Mouse (Mus musculus): ENCODE results near the gene Purb. TPM values are rescaled to one million over a fixed set of nuclear protein-coding genes. Genes with fewer than 3 reads are reported as not detected.

Purb gene
- total and polyA plus RNA-seq, 3 experiments = 19.3 to 45.2 (median 42.4) TPM

DNA sequence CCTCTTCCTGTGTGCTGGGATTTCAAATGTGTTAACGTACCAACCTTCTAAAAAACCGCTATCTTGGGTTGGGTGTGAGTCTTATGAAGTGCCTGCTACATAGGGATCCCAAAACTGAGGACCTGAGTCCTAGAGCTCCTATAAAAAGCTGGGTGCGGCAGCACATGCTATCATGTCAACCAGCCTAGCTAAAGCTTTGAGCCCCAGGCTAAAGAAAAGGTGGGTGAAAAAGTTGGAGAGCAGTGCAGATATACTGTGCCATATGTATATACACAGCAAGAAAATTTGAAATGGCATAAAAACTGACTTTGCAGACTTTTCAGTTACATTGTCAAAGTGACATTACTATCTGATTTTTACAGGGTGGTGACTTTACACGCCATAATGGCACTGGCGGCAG is 57.0 kb downstream of the Purb start:
- Histone ChIP-seq H3K79me2 (replicated peaks; ENCODE audit: control insufficient read depth, extremely low read depth, insufficient read depth, poor library complexity, severe bottlenecking) (peaks cover 34% of the 10 kb centered on the region), H3K27ac (ENCODE audit: insufficient read depth, low read depth) (no peak overlapping the region), H3K4me1 (ENCODE audit: control insufficient read depth in 1 of 2, insufficient read depth in 2 of 2) (peaks cover 5 to 34% of the 10 kb centered on the region in 2 experiments; a peak in 3 of 4 replicates), H3K9ac (ENCODE audit: insufficient read depth, low read depth) (peak overlapping the region; percentile 35; the same call in 1 of the 2 replicates), H3K4me3 (replicated peaks in 1 of 3; ENCODE audit: low read depth in 2 of 3, low read length in 2 of 3, poor library complexity in 1 of 3) (peak overlapping the region in 1 of 3 experiments; percentile 1), H3K36me3 (replicated peaks in 1 of 2; ENCODE audit: control insufficient read depth in 1 of 2, insufficient read depth in 1 of 2, low read length in 1 of 2) (peaks cover 31 to 44% of the 10 kb centered on the region in 2 experiments), H3K27me3 (replicated peaks) (no peaks in the 10 kb centered on the region), H3K4me2 (ENCODE audit: insufficient read depth, low read depth, poor library complexity, severe bottlenecking) (peak overlapping the region; percentile 82), H3K9me3 (replicated peaks; ENCODE audit: low read length) (no peaks in the 10 kb centered on the region)
- dilution Hi-C loops (cut with MboI; ENCODE audit: extremely low pct_ligation_motif_present, extremely low pct_unique_long_range_greater_than_20kb, low sequenced_read_pairs) = no loop called here
- in situ Hi-C loops (cut with MboI; ENCODE audit: low pct_ligation_motif_present, low pct_unique_long_range_greater_than_20kb, low sequenced_read_pairs) = no loop called here
- no peak for TF ChIP-seq PAX5 (IDR thresholded peaks at IDR 0.05; ENCODE audit: low read length)
- TF ChIP-seq UBTF (IDR thresholded peaks at IDR 0.05; ENCODE audit: low read depth, low read length) = no peak
- 0 out of 2 replicates have a peak, but pooled peaks have one; percentile 20 for TF ChIP-seq MAX (IDR thresholded peaks at IDR 0.05; ENCODE audit: low read length)
- TF ChIP-seq BHLHE40 (IDR thresholded peaks at IDR 0.05; ENCODE audit: low read depth, low read length) = no peak
- TF ChIP-seq IRF4 (IDR thresholded peaks at IDR 0.05; ENCODE audit: low read depth, low read length) = no peak
- no peak for TF ChIP-seq CHD2 (IDR thresholded peaks at IDR 0.05; ENCODE audit: low read length)
- TF ChIP-seq TBP (conservative IDR thresholded peaks at IDR 0.05; ENCODE audit: low read depth, low read length) = no peak
- TF ChIP-seq KAT2A (IDR thresholded peaks at IDR 0.05; ENCODE audit: insufficient replicate concordance, low read length) = no peak
- no peak for TF ChIP-seq E2F4 (IDR thresholded peaks at IDR 0.05; ENCODE audit: insufficient replicate concordance, low read depth, low read length)
- TF ChIP-seq MAZ (IDR thresholded peaks at IDR 0.05; ENCODE audit: low read depth, low read length) = no peak
- peak; percentile 55 for TF ChIP-seq ZMIZ1 (IDR thresholded peaks at IDR 0.05; ENCODE audit: low read depth, low read length)
- no peak for TF ChIP-seq ZC3H11A (IDR thresholded peaks at IDR 0.05; ENCODE audit: low read depth, low read length)
- no peak for TF ChIP-seq MEF2A (IDR thresholded peaks at IDR 0.05; ENCODE audit: borderline replicate concordance, low read depth, low read length)
- no peak for TF ChIP-seq CTCF (conservative IDR thresholded peaks at IDR 0.05 in 1 of 2, IDR thresholded peaks at IDR 0.05 in 1 of 2; ENCODE audit: low read depth in 2 of 2, low read length in 2 of 2)
- no peak for TF ChIP-seq ZKSCAN1 (IDR thresholded peaks at IDR 0.05; ENCODE audit: borderline replicate concordance, low read depth, low read length)
- 0 out of 2 replicates have a peak, but pooled peaks have one; percentile 40 for TF ChIP-seq RCOR1 (conservative IDR thresholded peaks at IDR 0.05; ENCODE audit: low read depth, low read length)
- TF ChIP-seq GABPA (IDR thresholded peaks at IDR 0.05; ENCODE audit: insufficient replicate concordance, low read depth, low read length) = no peak
- no peak for TF ChIP-seq USF1 (IDR thresholded peaks at IDR 0.05; ENCODE audit: low read depth, low read length)
- no peak for TF ChIP-seq JUN (IDR thresholded peaks at IDR 0.05; ENCODE audit: insufficient read depth, low read depth, low read length)
- no peak for TF ChIP-seq SMC3 (IDR thresholded peaks at IDR 0.05; ENCODE audit: low read depth, low read length)
- TF ChIP-seq ELF1 (IDR thresholded peaks at IDR 0.05; ENCODE audit: low read depth, low read length) = no peak
- TF ChIP-seq SIN3A (IDR thresholded peaks at IDR 0.05; ENCODE audit: low read length) = peak; percentile 55; the same call in 1 of the 2 replicates
- TF ChIP-seq POLR2A (IDR thresholded peaks at IDR 0.05; ENCODE audit: low read depth, low read length) = no peak; the same call in none of the 2 replicates
- no peak for TF ChIP-seq JUND (conservative IDR thresholded peaks at IDR 0.05; ENCODE audit: low read depth, low read length)
- TF ChIP-seq EP300 (IDR thresholded peaks at IDR 0.05; ENCODE audit: low read length) = no peak
- TF ChIP-seq HCFC1 (IDR thresholded peaks at IDR 0.05; ENCODE audit: low read depth, low read length) = no peak
- TF ChIP-seq POLR2AphosphoS2 (IDR thresholded peaks at IDR 0.05; ENCODE audit: low read depth, low read length) = no peak
- no peak for TF ChIP-seq ETS1 (conservative IDR thresholded peaks at IDR 0.05; ENCODE audit: low read depth, low read length)
- no peak for TF ChIP-seq NRF1 (IDR thresholded peaks at IDR 0.05; ENCODE audit: low read depth, low read length)
- TF ChIP-seq CHD1 (IDR thresholded peaks at IDR 0.05; ENCODE audit: low read depth, low read length) = no peak; the same call in 1 of the 2 replicates
- 0 out of 2 replicates have a peak, but pooled peaks have one; percentile 22 for TF ChIP-seq NELFE (IDR thresholded peaks at IDR 0.05; ENCODE audit: low read depth, low read length)
- no peak for TF ChIP-seq TCF12 (IDR thresholded peaks at IDR 0.05; ENCODE audit: low read depth, low read length)
- TF ChIP-seq MAFK (IDR thresholded peaks at IDR 0.05; ENCODE audit: insufficient replicate concordance, low read length) = no peak
- no peak for TF ChIP-seq ZNF384 (IDR thresholded peaks at IDR 0.05; ENCODE audit: low read depth, low read length)
- no peak for DNase-seq (ENCODE audit: extremely low read depth)
